Mouse (Mus musculus): ENCODE data around the gene Upk1b. TPM values are rescaled to one million over a fixed set of nuclear protein-coding genes. Genes with fewer than 3 reads are reported as not detected.

Upk1b gene
- total RNA-seq, 2 experiments from 2014 or later, result 0.52 to 0.67 TPM

- DNase-seq (ENCODE audit: low spot score in 2 of 2), result no peak
Measured at GRCm38 (mm10) chr16:38724974-38725373, 75.2 kb downstream of the Upk1b start.

GRCm38 (mm10) chr16:38724256-38724655, 75.9 kb downstream of the Upk1b start:
- no peak for DNase-seq (ENCODE audit: low spot score in 2 of 2)

Other genes with a start within 250 kb of the Upk1b start
- gene Tmem39a, start 241.6 kb downstream of the Upk1b start, total RNA-seq (2021), result 10 to 100 TPM; 24.0 to 25.5 TPM
- gene Arhgap31, start 87.1 kb downstream of the Upk1b start, total RNA-seq (2021), result 10 to 100 TPM; 24.1 to 25.4 TPM
- gene B4galt4, start 58.1 kb downstream of the Upk1b start, total RNA-seq (2021), result 10 to 100 TPM; 28.1 to 35.9 TPM
- gene 4930435E12Rik, start 28.4 kb upstream of the Upk1b start, total RNA-seq (2021), result not detected
- gene Igsf11, start 92.3 kb upstream of the Upk1b start, total RNA-seq (2021), result 10 to 100 TPM; 37.0 to 37.1 TPM

Measured in layer of hippocampus, postnatal 14 days (tissue).